ENCODE assay signal across 30 mouse cellular contexts in the genomic region with DNA sequence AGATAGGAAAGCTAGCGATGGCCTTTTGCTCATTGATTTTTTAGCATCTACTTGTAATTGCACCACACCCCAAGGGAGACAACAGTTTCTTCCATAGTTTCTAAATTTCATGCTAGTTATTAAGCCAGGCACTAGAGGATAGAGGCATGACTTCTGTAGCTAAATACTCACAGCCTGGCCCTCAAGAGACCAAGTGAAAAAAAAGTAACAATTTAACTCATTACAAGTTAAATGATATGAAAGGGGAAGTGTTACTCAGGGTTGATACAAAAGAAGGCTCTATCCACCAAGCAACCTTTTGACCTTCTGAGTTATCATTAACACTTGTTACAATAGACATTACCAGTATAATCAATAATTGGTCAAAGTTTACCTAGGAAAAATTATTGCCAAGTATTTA. TPM values are rescaled to one million over a fixed set of nuclear protein-coding genes. Genes with fewer than 3 reads are reported as not detected.
"Had no signal": no experiment of that assay in that cellular context is flagged by ENCODE, and none has a peak within 500 bp of the region (broad histone marks: within the 10 kb centered on the region; RNA-seq: fewer than 3 reads in every experiment).

No protein-coding gene starts in this region.

- H3K9me3 ChIP-seq: limb, embryonic 10.5 days; limb, embryonic 12.5 days; limb, embryonic 13.5 days; limb, embryonic 15.5 days; liver, embryonic 12.5 days; liver, embryonic 13.5 days; liver, embryonic 15.5 days; lung, embryonic 15.5 days; midbrain, embryonic 10.5 days; midbrain, embryonic 12.5 days; midbrain, embryonic 13.5 days; midbrain, embryonic 15.5 days had no signal

- DNase-seq: left cerebral cortex, postnatal 4 days; liver; liver, embryonic 13.5 days; liver, postnatal 0 days; lung, adult 2 months; lung, embryonic 14.5 days; lung, postnatal 10 days; lung, postnatal 14 days; lung, postnatal 36 days; lung, postnatal 4 days; midbrain, embryonic 14.5 days had no signal

- H3K27ac ChIP-seq: left cerebral cortex, adult 2 months; limb, embryonic 10.5 days; limb, embryonic 12.5 days; limb, embryonic 13.5 days; limb, embryonic 15.5 days; liver, embryonic 12.5 days; liver, embryonic 13.5 days; liver, embryonic 14.5 days; liver, embryonic 15.5 days; lung, embryonic 15.5 days; macrophage; midbrain, embryonic 10.5 days; midbrain, embryonic 12.5 days; midbrain, embryonic 13.5 days; midbrain, embryonic 15.5 days had no signal

- H3K36me3 ChIP-seq: limb, embryonic 10.5 days; limb, embryonic 12.5 days; limb, embryonic 13.5 days; limb, embryonic 15.5 days; liver, embryonic 12.5 days; liver, embryonic 13.5 days; liver, embryonic 15.5 days; lung, embryonic 15.5 days; midbrain, embryonic 10.5 days; midbrain, embryonic 12.5 days; midbrain, embryonic 13.5 days; midbrain, embryonic 15.5 days had no signal

- H3K9ac ChIP-seq: limb, embryonic 12.5 days; limb, embryonic 13.5 days; limb, embryonic 15.5 days; liver, embryonic 12.5 days; liver, embryonic 13.5 days; liver, embryonic 14.5 days; liver, embryonic 15.5 days; liver, postnatal 0 days; lung, embryonic 14.5 days; lung, embryonic 15.5 days; midbrain, embryonic 12.5 days; midbrain, embryonic 13.5 days; midbrain, embryonic 15.5 days had no signal

- H3K4me2 ChIP-seq: limb, embryonic 12.5 days; limb, embryonic 13.5 days; limb, embryonic 15.5 days; liver, embryonic 12.5 days; liver, embryonic 13.5 days; liver, embryonic 15.5 days; lung, embryonic 14.5 days; lung, embryonic 15.5 days; midbrain, embryonic 11.5 days; midbrain, embryonic 12.5 days; midbrain, embryonic 13.5 days; midbrain, embryonic 15.5 days had no signal

- H3K27me3 ChIP-seq: limb, embryonic 12.5 days; limb, embryonic 15.5 days; lung, embryonic 15.5 days had no signal

- H3K4me3 ChIP-seq: left cerebral cortex, adult 2 months; limb, embryonic 10.5 days; limb, embryonic 12.5 days; limb, embryonic 13.5 days; limb, embryonic 15.5 days; liver, embryonic 12.5 days; liver, embryonic 13.5 days; liver, embryonic 15.5 days; lung, embryonic 15.5 days; megakaryocyte, embryonic 14.5 days; midbrain, embryonic 10.5 days; midbrain, embryonic 12.5 days; midbrain, embryonic 13.5 days; midbrain, embryonic 15.5 days; myocyte had no signal

- ATAC-seq: liver, embryonic 12.5 days; liver, postnatal 0 days; lung, postnatal 0 days; midbrain, embryonic 13.5 days; midbrain, embryonic 15.5 days; midbrain, embryonic 16.5 days had no signal

RNA-seq across cellular contexts. Expression of gene Hes1, which starts 9.1 kb away (rescaled TPM):
- polyA plus RNA-seq: macrophage had no signal
